Mouse (Mus musculus) stomach, postnatal 0 days (tissue): ENCODE data around the gene Trpc7. TPM values are rescaled to one million over a fixed set of nuclear protein-coding genes. Genes with fewer than 3 reads are reported as not detected.

Experiments used
- ATAC-seq: fragments of 200-750 bp; cut with Nextera tagmentation; 2 replicates; pipeline ENCODE4 v1.8.0; 2017; ENCODE audit not compliant: low FRiP score, low TSS enrichment
- DNase-seq: peaks from one replicate; pipeline ENCODE4 v3.0.0-alpha.2; 2016; ENCODE audit warnings: low spot score
- H3K27ac ChIP-seq: fragments of 300-500 bp; sonication (generic); replicated peaks from 2 replicates; pipeline ENCODE4 v1.5.1; 2014; ENCODE audit warnings: mild to moderate bottlenecking, control low read depth
- H3K27me3 ChIP-seq: fragments of 300-500 bp; sonication (generic); 2 replicates; pipeline ENCODE4 v1.6.1; 2014; ENCODE audit warnings: low read length; ENCODE audit not compliant: control insufficient read depth, insufficient read depth
- H3K36me3 ChIP-seq: fragments of 300-500 bp; sonication (generic); 2 replicates; pipeline ENCODE4 v1.6.1; 2014; ENCODE audit warnings: low read length, mixed read lengths; ENCODE audit not compliant: control insufficient read depth, insufficient read depth
- H3K4me1 ChIP-seq: fragments of 300-500 bp; sonication (generic); replicated peaks from 2 replicates; pipeline ENCODE4 v1.6.1; 2014; ENCODE audit warnings: antibody characterized with exemption; ENCODE audit not compliant: control insufficient read depth, insufficient read depth
- H3K4me2 ChIP-seq: fragments of 300-500 bp; sonication (generic); replicated peaks from 2 replicates; pipeline ENCODE4 v1.6.1; 2014; ENCODE audit warnings: low read depth, mild to moderate bottlenecking, control low read depth, moderate library complexity
- H3K4me3 ChIP-seq: fragments of 300-500 bp; sonication (generic); 2 replicates; pipeline ENCODE4 v1.5.1; 2014; ENCODE audit warnings: low read depth, low read length, control low read depth
- H3K9ac ChIP-seq: fragments of 300-500 bp; sonication (generic); 2 replicates; pipeline ENCODE4 v1.6.1; 2014; ENCODE audit warnings: mild to moderate bottlenecking, low read length, control low read depth, mixed read lengths
- H3K9me3 ChIP-seq: fragments of 300-500 bp; sonication (generic); 2 replicates; pipeline ENCODE4 v1.6.1; 2016; ENCODE audit warnings: low read length; ENCODE audit not compliant: control insufficient read depth
- CTCF ChIP-seq: IDR thresholded peaks from 2 replicates; pipeline ENCODE4 v1.5.1; 2016; ENCODE audit warnings: antibody characterized with exemption, low read depth, mild to moderate bottlenecking, moderate library complexity
- EP300 ChIP-seq: optimal IDR thresholded peaks from 2 replicates; pipeline ENCODE3; 2016; ENCODE audit warnings: antibody characterized with exemption
- WGBS: fragments of 180-500 bp; shearing (Covaris S2); extraction: QIAGEN DNeasy Blood & Tissue Kit; methylation state at CpG from one replicate; pipeline ENCODE4 v1.1.7; 2014; 5-methylcytosine and 5-hydroxymethylcytosine counted together
- polyA plus RNA-seq: library from polyadenylated mRNA; unstranded; fragments of >200 nt; fragmentation: Nextera tagmentation; extraction: Ambion mirVana; gene quantifications from 2 replicates; pipeline ENCODE4 v1.2.1, GENCODE M21; 2015

The Trpc7 gene
- polyA plus RNA-seq, 1 experiment from 2014 or later: 0.19 TPM

DNA sequence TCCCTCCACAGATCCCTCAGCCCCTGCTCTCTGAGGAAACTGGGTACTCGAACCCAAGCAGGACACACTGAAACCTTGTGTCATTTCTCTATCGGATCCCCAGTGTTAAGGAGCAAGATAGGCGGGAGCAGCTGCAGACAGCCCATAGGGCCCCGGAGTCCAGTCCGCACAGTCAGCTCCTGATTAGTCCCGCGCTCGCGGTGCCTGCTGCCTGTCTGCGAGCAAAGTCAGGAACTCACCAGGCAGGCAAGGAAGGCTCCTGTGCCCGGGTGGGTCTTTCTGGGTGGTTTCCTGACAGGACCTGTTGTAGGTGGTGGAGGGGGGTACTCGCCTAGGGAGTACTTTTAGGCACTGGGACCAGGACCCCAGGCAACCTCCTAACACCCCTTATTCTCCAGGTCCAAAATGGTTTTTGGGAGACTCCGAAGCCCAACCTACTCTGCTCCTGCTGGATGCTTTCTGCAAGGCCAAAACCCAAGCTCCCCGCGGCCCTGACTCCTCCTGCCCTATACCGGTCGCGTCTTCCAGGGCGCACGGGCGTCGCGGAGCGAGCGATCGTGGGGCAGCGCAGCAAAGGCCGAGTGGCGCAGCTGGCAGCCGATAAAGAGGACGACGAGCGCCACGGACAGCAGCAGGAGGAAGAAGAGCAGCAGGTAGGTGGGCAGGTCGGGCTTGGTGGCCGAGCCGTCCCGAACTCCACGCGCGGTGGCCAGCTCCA, 143.2 kb downstream of the Trpc7 start:
- H3K4me3 ChIP-seq: peak overlapping the region; percentile 46
- H3K27ac ChIP-seq: 0 out of 2 replicates have a peak overlapping the region, but pooled peaks have one; percentile 30
- peaks cover 5% of the 10 kb centered on the region; the same call in 1 of the 2 replicates for H3K27me3 ChIP-seq
- ATAC-seq: no peak
- TF ChIP-seq EP300 (no peak), CTCF (0 out of 2 replicates have a peak, but pooled peaks have one; percentile 10)
- H3K4me1 ChIP-seq: peaks cover 4% of the 10 kb centered on the region; the same call in 1 of the 2 replicates
- no peaks in the 10 kb centered on the region for H3K36me3 ChIP-seq
- DNase-seq: peak; percentile 72
- WGBS: 3% methylated on average over 41 of the region's 41 CpGs
- peak overlapping the region; percentile 74 for H3K4me2 ChIP-seq
- H3K9me3 ChIP-seq: no peaks in the 10 kb centered on the region
- H3K9ac ChIP-seq: peak overlapping the region; percentile 58

DNA sequence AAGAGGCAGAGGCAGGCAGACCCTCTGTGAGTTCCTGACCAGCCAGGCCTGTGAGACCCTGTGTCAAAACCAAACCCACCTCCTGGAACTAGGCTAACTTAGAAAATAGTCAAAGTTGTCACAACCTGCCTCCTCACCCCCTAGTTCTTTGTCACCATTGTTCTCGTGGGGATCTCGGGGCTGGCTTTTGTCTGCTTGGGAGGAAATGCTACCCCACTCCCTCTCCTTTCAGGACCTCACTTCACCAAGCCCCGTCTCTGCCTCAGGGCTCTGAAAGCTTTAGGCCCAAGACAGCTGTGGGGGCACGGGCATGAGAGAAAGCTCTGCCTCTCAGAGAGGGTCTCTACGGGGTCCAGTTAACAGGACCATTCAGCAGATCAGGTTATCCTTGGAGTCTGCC, 144.0 kb downstream of the Trpc7 start:
- no peaks in the 10 kb centered on the region for H3K9me3 ChIP-seq
- 55% methylated on average over 5 of the region's 5 CpGs for WGBS
- H3K4me1 ChIP-seq: peaks cover 4% of the 10 kb centered on the region; the same call in 1 of the 2 replicates
- no peak overlapping the region for H3K9ac ChIP-seq
- no peak overlapping the region for H3K27ac ChIP-seq
- H3K4me3 ChIP-seq: no peak overlapping the region
- peaks cover 5% of the 10 kb centered on the region; the same call in 1 of the 2 replicates for H3K27me3 ChIP-seq
- no peak for TF ChIP-seq CTCF
- no peak for TF ChIP-seq EP300
- no peak for ATAC-seq
- H3K36me3 ChIP-seq: no peaks in the 10 kb centered on the region
- no peak for DNase-seq
- H3K4me2 ChIP-seq: peak overlapping the region; percentile 74

DNA sequence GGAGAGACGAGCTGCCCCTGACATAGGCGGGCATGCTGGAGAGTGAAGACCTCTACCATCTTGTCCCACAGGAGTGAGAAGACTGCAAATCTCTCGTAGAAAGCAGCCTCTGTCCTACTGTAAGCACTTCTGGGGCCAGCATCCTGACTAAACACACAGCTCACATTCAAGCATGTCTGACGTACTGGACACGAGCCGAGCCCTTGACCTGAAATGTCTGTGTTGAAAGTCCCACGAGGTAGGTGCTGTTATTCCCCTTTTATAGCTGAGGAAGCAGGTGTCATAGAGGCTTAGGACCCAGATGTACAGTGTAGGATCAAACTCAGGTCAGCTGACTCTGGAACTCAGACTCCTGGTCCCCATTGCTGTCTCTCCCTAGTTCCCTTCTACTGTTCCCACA, 146.4 kb downstream of the Trpc7 start:
- Histone ChIP-seq H3K4me1 (peaks cover 4% of the 10 kb centered on the region; the same call in 1 of the 2 replicates), H3K9me3 (no peaks in the 10 kb centered on the region), H3K4me3 (no peak overlapping the region; the same call in 1 of the 2 replicates), H3K9ac (no peak overlapping the region), H3K36me3 (no peaks in the 10 kb centered on the region), H3K4me2 (peak overlapping the region; percentile 42), H3K27ac (no peak overlapping the region), H3K27me3 (peaks cover 5% of the 10 kb centered on the region; the same call in 1 of the 2 replicates)
- WGBS: 74% methylated on average over 7 of the region's 7 CpGs
- peak; percentile 30 for DNase-seq
- TF ChIP-seq EP300 (no peak), CTCF (no peak)
- ATAC-seq: no peak

DNA sequence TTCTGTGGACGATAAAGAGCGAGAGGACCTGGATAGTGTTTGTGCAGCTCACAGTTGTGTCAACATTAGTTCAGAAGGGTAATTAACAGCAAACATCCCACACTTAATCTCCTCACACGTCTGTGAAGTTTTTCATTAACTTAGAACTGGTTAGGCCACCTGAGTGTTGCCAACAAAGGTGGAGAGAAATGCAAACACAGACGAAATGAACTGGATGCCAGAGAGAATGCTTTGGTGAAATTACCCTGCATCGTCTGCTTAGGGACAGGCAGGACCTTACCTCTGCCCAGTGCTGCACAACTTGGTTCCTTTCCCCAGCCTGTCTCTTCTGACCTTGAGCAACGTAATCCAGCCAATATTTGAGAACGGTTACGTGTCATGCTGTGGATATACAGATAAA, 148.2 kb downstream of the Trpc7 start:
- no peaks in the 10 kb centered on the region; the same call in 1 of the 2 replicates for H3K27me3 ChIP-seq
- H3K9me3 ChIP-seq: no peaks in the 10 kb centered on the region
- peak overlapping the region; percentile 84 for H3K27ac ChIP-seq
- no peaks in the 10 kb centered on the region for H3K4me1 ChIP-seq
- peak overlapping the region; percentile 42 for H3K4me2 ChIP-seq
- H3K36me3 ChIP-seq: no peaks in the 10 kb centered on the region
- 35% methylated on average over 8 of the region's 8 CpGs for WGBS
- peak overlapping the region; percentile 45; the same call in 1 of the 2 replicates for H3K9ac ChIP-seq
- peak; percentile 69 for DNase-seq
- peak overlapping the region; percentile 22 for H3K4me3 ChIP-seq
- TF ChIP-seq CTCF: no peak
- no peak for TF ChIP-seq EP300
- ATAC-seq: peak; percentile 81

DNA sequence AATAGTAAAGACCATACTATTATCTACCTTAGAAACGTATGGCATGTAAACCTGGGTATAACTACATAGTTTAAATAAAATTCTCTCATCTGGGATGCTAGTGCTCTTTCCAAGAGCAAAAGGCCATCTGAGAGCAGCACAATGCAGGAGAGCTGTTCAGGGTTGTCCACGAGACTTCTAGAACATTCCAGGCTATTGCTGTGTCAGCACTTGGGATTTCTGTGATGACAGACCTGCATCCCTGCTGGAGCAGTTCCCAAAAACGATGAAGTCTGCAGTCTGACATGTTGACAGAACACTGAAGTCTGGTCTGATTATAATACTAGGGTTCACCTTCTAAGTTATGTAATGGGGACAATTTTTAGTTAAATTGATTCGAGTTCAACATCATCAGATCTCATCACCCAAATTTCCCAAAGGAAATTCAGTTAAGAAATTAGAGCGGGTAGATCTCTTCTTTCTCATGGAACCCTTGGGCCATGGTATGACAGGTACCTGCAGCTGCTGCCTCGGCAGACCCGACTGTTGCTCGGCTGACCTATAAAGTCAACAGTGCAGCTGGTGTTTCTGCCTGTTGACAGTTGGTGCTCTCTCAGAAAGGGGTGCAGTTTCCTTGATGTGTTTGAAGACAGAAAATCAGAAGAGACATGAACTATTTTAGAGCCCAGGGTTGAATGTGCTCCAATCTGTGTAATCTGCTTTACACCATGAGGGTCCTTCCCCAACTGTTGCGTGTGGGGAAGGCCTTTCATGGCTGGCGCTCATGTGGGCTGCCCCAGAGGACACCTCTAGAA, 148.9 kb downstream of the Trpc7 start:
- H3K4me2 ChIP-seq: peak overlapping the region; percentile 24; the same call in 1 of the 2 replicates
- peak; percentile 36; the same call in 1 of the 2 replicates for ATAC-seq
- WGBS: 45% methylated on average over 10 of the region's 10 CpGs
- DNase-seq: peak; percentile 24
- H3K27me3 ChIP-seq: no peaks in the 10 kb centered on the region
- H3K4me1 ChIP-seq: no peaks in the 10 kb centered on the region
- TF ChIP-seq CTCF: no peak
- TF ChIP-seq EP300: no peak
- H3K27ac ChIP-seq: peak overlapping the region; percentile 37; the same call in 1 of the 2 replicates
- no peak overlapping the region for H3K9ac ChIP-seq
- H3K9me3 ChIP-seq: no peaks in the 10 kb centered on the region
- H3K4me3 ChIP-seq: no peak overlapping the region
- H3K36me3 ChIP-seq: no peaks in the 10 kb centered on the region
